Mouse (Mus musculus) kidney, postnatal 0 days (tissue): ENCODE data around the gene Marcksl1. TPM values are rescaled to one million over a fixed set of nuclear protein-coding genes. Genes with fewer than 3 reads are reported as not detected.
A peak's percentile ranks its signal among the peaks of the same experiment; 100 is the strongest.

ENCODE experiments used
- ATAC-seq: fragments of 200-750 bp; cut with Nextera tagmentation; replicated peaks from 2 replicates; pipeline ENCODE4 v1.8.0; 2017; ENCODE audit warnings: low read depth, moderate number of reproducible peaks, moderate TSS enrichment, moderate library complexity; ENCODE audit not compliant: low FRiP score
- DNase-seq: peaks from one replicate; pipeline ENCODE4 v3.0.0-alpha.2; 2016; ENCODE audit warnings: low spot score
- H3K27ac ChIP-seq: fragments of 300-500 bp; sonication (generic); 2 replicates; pipeline ENCODE4 v1.5.1; 2014; ENCODE audit warnings: mild to moderate bottlenecking
- H3K27me3 ChIP-seq: fragments of 300-500 bp; sonication (generic); 2 replicates; pipeline ENCODE4 v1.6.1; 2014; ENCODE audit warnings: low read length, mixed read lengths; ENCODE audit not compliant: insufficient read depth
- H3K36me3 ChIP-seq: fragments of 300-500 bp; sonication (generic); 2 replicates; pipeline ENCODE4 v1.6.1; 2014; ENCODE audit warnings: low read length, mixed read lengths; ENCODE audit not compliant: insufficient read depth
- H3K4me1 ChIP-seq: fragments of 300-500 bp; sonication (generic); replicated peaks from 2 replicates; pipeline ENCODE4 v1.6.1; 2014; ENCODE audit warnings: antibody characterized with exemption, low read length, mixed read lengths; ENCODE audit not compliant: insufficient read depth
- H3K4me2 ChIP-seq: fragments of 300-500 bp; sonication (generic); 2 replicates; pipeline ENCODE4 v1.6.1; 2014; ENCODE audit warnings: mild to moderate bottlenecking, low read length, moderate library complexity, mixed read lengths
- H3K4me3 ChIP-seq: fragments of 300-500 bp; sonication (generic); replicated peaks from 2 replicates; pipeline ENCODE4 v1.5.1; 2014; ENCODE audit warnings: low read depth, low read length
- H3K9ac ChIP-seq: fragments of 300-500 bp; sonication (generic); 2 replicates; pipeline ENCODE4 v1.6.1; 2014; ENCODE audit warnings: low read depth, low read length
- H3K9me3 ChIP-seq: fragments of 300-500 bp; sonication (generic); replicated peaks from 2 replicates; pipeline ENCODE4 v1.6.1; 2016; ENCODE audit warnings: low read length, inconsistent platforms, mixed read lengths
- CTCF ChIP-seq: IDR thresholded peaks from 2 replicates; pipeline ENCODE4 v1.5.1; 2016; ENCODE audit warnings: antibody characterized with exemption, low read depth, mild to moderate bottlenecking, moderate library complexity
- WGBS: fragments of 180-500 bp; shearing (Covaris S2); extraction: QIAGEN DNeasy Blood & Tissue Kit; methylation state at CpG from one replicate; pipeline ENCODE4 v1.1.7; 2014; 5-methylcytosine and 5-hydroxymethylcytosine counted together
- polyA plus RNA-seq: library from polyadenylated mRNA; unstranded; fragments of >200 nt; fragmentation: Nextera tagmentation; extraction: Ambion mirVana; gene quantifications from 2 replicates; pipeline ENCODE4 v1.2.1, GENCODE M21; 2015

Marcksl1 gene
- polyA plus RNA-seq, 1 experiment from 2014 or later, result 613 TPM

- ATAC-seq, result no peak
Observed at GRCm38 (mm10) chr4:129509650-129510049, 3.7 kb upstream of the Marcksl1 start.

GRCm38 (mm10) chr4:129510723-129511412 is 2.5 kb upstream of the Marcksl1 start:
- Histone ChIP-seq H3K27me3 (no peaks in the 10 kb centered on the region), H3K27ac (no peak overlapping the region), H3K4me3 (no peak overlapping the region), H3K9me3 (no peaks in the 10 kb centered on the region), H3K9ac (no peak overlapping the region), H3K4me1 (0 out of 2 replicates have a peak, but pooled peaks cover 3% of the 10 kb centered on the region), H3K36me3 (no peaks in the 10 kb centered on the region), H3K4me2 (no peak overlapping the region)
- no peak for ATAC-seq
- 59% methylated on average over 6 of the region's 6 CpGs for WGBS
- DNase-seq, result no peak
- no peak for TF ChIP-seq CTCF

More at GRCm38 (mm10) chr4:129509650-129510049, 3.7 kb upstream of the Marcksl1 start:
- TF ChIP-seq CTCF, result no peak
- no peaks in the 10 kb centered on the region for H3K36me3 ChIP-seq
- H3K27me3 ChIP-seq, result no peaks in the 10 kb centered on the region
- H3K9me3 ChIP-seq, result no peaks in the 10 kb centered on the region
- H3K4me1 ChIP-seq, result 0 out of 2 replicates have a peak, but pooled peaks cover 3% of the 10 kb centered on the region
- H3K9ac ChIP-seq, result no peak overlapping the region
- no peak overlapping the region for H3K4me3 ChIP-seq
- no peak overlapping the region for H3K4me2 ChIP-seq
- no peak for DNase-seq
- H3K27ac ChIP-seq, result peak overlapping the region; percentile 31; the same call in 1 of the 2 replicates
- 69% methylated on average over 3 of the region's 3 CpGs for WGBS

- H3K27ac ChIP-seq, result no peak overlapping the region
Observed at GRCm38 (mm10) chr4:129511413-129512096, 1.8 kb upstream of the Marcksl1 start.

GRCm38 (mm10) chr4:129513891-129514290 is 510 bp downstream of the Marcksl1 start:
- WGBS, result under 1% methylated on average over 36 of the region's 57 CpGs
- Histone ChIP-seq H3K27ac (peak overlapping the region; percentile 92), H3K4me3 (peak overlapping the region; percentile 79), H3K4me2 (peak overlapping the region; percentile 70), H3K9ac (peak overlapping the region; percentile 99), H3K9me3 (no peaks in the 10 kb centered on the region), H3K4me1 (0 out of 2 replicates have a peak, but pooled peaks cover 3% of the 10 kb centered on the region), H3K27me3 (no peaks in the 10 kb centered on the region), H3K36me3 (no peaks in the 10 kb centered on the region)
- ATAC-seq, result peak; percentile 11; the same call in 1 of the 2 replicates
- no peak for DNase-seq
- no peak for TF ChIP-seq CTCF

More at GRCm38 (mm10) chr4:129511413-129512096, 1.8 kb upstream of the Marcksl1 start:
- WGBS, result 47% methylated on average over 6 of the region's 6 CpGs
- Histone ChIP-seq H3K4me1 (0 out of 2 replicates have a peak, but pooled peaks cover 3% of the 10 kb centered on the region), H3K4me2 (no peak overlapping the region), H3K27me3 (no peaks in the 10 kb centered on the region), H3K4me3 (no peak overlapping the region), H3K9me3 (no peaks in the 10 kb centered on the region), H3K36me3 (no peaks in the 10 kb centered on the region), H3K9ac (no peak overlapping the region)
- TF ChIP-seq CTCF, result no peak
- ATAC-seq (no peak), DNase-seq (no peak)

- Histone ChIP-seq H3K9me3 (no peaks in the 10 kb centered on the region), H3K4me3 (peak overlapping the region; percentile 79), H3K4me1 (0 out of 2 replicates have a peak, but pooled peaks cover 3% of the 10 kb centered on the region), H3K36me3 (no peaks in the 10 kb centered on the region), H3K27ac (peak overlapping the region; percentile 92), H3K9ac (peak overlapping the region; percentile 99), H3K4me2 (peak overlapping the region; percentile 70), H3K27me3 (no peaks in the 10 kb centered on the region)
- peak; percentile 68 for DNase-seq
- ATAC-seq, result peak; percentile 47
- TF ChIP-seq CTCF, result peak; percentile 81
- under 1% methylated on average over 33 of the region's 35 CpGs for WGBS
Observed at GRCm38 (mm10) chr4:129514300-129514898, 1.0 kb downstream of the Marcksl1 start.

GRCm38 (mm10) chr4:129516925-129517324 is 3.5 kb downstream of the Marcksl1 start:
- WGBS, result 31% methylated on average over 2 of the region's 2 CpGs
- no peak overlapping the region for H3K4me3 ChIP-seq
- ATAC-seq (no peak; the same call in 1 of the 2 replicates), DNase-seq (peak; percentile 34)
- H3K4me2 ChIP-seq, result no peak overlapping the region
- H3K9ac ChIP-seq, result no peak overlapping the region
- no peaks in the 10 kb centered on the region for H3K27me3 ChIP-seq
- no peaks in the 10 kb centered on the region for H3K4me1 ChIP-seq
- H3K36me3 ChIP-seq, result peaks cover 21% of the 10 kb centered on the region
- TF ChIP-seq CTCF, result no peak
- peak overlapping the region; percentile 65 for H3K27ac ChIP-seq
- no peaks in the 10 kb centered on the region for H3K9me3 ChIP-seq
